Mouse (Mus musculus): ENCODE results near the gene 4933407L21Rik.

- TF ChIP-seq CTCF (IDR thresholded peaks at IDR 0.05; ENCODE audit: control insufficient read depth, insufficient read depth, low read length) (no peak), POLR2A (IDR thresholded peaks at IDR 0.05; ENCODE audit: borderline replicate concordance, control insufficient read depth, low read depth, low read length) (no peak)
These were observed 15.1 kb upstream of the 4933407L21Rik start for GRCm38 (mm10) chr1:85913078-85913755.

All from bone marrow, adult 2 months (tissue).